Mouse (Mus musculus) heart, adult 8-10 months (tissue): Measurements from ENCODE around the gene Slc35e1. TPM values are rescaled to one million over a fixed set of nuclear protein-coding genes. Genes with fewer than 3 reads are reported as not detected.

Experiments used
- DNase-seq: peaks from one replicate; pipeline ENCODE4 v3.0.0; 2022; ENCODE audit warnings: low spot score
- total RNA-seq, 4 experiments: library from RNA; stranded (reverse); gene quantifications; 2 replicates each; pipeline ENCODE4 v1.2.4; 2022

Gene Slc35e1
- total RNA-seq, 4 experiments from 2014 or later = 77.1 to 88.7 (median 82.1) TPM

GRCm38 (mm10) chr8:72485456-72486199, 6.8 kb downstream of the Slc35e1 start:
- peak; percentile 56 for DNase-seq

GRCm38 (mm10) chr8:72474826-72475546, 17.4 kb downstream of the Slc35e1 start, which contains the start of gene Cherp:
Gene Cherp, minus strand, starts transcription at chr8:72475226.
- DNase-seq = peak; percentile 97

GRCm38 (mm10) chr8:72470684-72471083, 21.7 kb downstream of the Slc35e1 start:
- DNase-seq = no peak

GRCm38 (mm10) chr8:72469984-72470383, 22.4 kb downstream of the Slc35e1 start:
- no peak for DNase-seq

GRCm38 (mm10) chr8:72469243-72469642, 23.2 kb downstream of the Slc35e1 start:
- no peak for DNase-seq

- DNase-seq = no peak
Measured at GRCm38 (mm10) chr8:72464211-72464610, 28.2 kb downstream of the Slc35e1 start.

GRCm38 (mm10) chr8:72459881-72460533, 32.4 kb downstream of the Slc35e1 start:
- DNase-seq = no peak

GRCm38 (mm10) chr8:72458457-72458856, 34.0 kb downstream of the Slc35e1 start:
- DNase-seq = no peak

- no peak for DNase-seq
Measured at GRCm38 (mm10) chr8:72457806-72458205, 34.6 kb downstream of the Slc35e1 start.

GRCm38 (mm10) chr8:72455317-72455716, 37.1 kb downstream of the Slc35e1 start:
- no peak for DNase-seq

GRCm38 (mm10) chr8:72453904-72454303, 38.5 kb downstream of the Slc35e1 start:
- DNase-seq = no peak

GRCm38 (mm10) chr8:72451516-72451915, 40.9 kb downstream of the Slc35e1 start:
- DNase-seq = no peak

GRCm38 (mm10) chr8:72445071-72445470, 47.3 kb downstream of the Slc35e1 start:
- no peak for DNase-seq

- DNase-seq = no peak
Measured at GRCm38 (mm10) chr8:72443994-72444350, 48.4 kb downstream of the Slc35e1 start.

GRCm38 (mm10) chr8:72443338-72443993, 48.9 kb downstream of the Slc35e1 start, which contains the start of the genes Calr3 and 1700030K09Rik:
Gene Calr3, minus strand, starts transcription at chr8:72443870.
Gene 1700030K09Rik, plus strand, starts transcription at chr8:72443880.
- DNase-seq = peak; percentile 99

- DNase-seq = no peak
Measured at GRCm38 (mm10) chr8:72438248-72439015, 54.0 kb downstream of the Slc35e1 start.

GRCm38 (mm10) chr8:72434952-72435351, 57.5 kb downstream of the Slc35e1 start:
- DNase-seq = peak; percentile 73
